Mouse (Mus musculus): Measurements from ENCODE around the gene Spata19. TPM values are rescaled to one million over a fixed set of nuclear protein-coding genes. Genes with fewer than 3 reads are reported as not detected.
A peak's percentile ranks its signal among the peaks of the same experiment; 100 is the strongest.

Spata19 gene
- polyA plus RNA-seq, 1 experiment from 2014 or later: not detected

DNA sequence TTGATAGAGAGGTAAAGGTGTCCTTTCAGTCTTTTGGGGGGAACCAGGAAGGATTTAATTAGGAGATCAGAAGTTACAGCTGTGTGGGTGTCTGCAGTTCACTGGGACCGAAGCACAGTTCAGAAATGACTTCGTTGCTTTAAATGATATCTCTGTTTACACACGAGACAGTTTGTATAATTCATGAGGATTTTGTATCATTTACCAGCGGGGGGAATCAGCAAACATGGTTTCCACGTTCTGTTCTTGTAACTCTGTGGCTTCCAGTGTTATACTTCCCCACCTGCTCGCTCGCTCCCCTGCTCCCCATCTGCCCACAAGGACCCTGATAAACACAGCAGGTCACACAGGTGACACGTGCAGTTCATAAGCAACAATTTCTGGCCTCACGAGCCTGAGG lies 39.3 kb downstream of the Spata19 start:
- Histone ChIP-seq H3K27ac (replicated peaks) (no peak overlapping the region), H3K9me3 (no peaks in the 10 kb centered on the region), H3K4me1 (peaks cover 21% of the 10 kb centered on the region), H3K9ac (replicated peaks) (no peak overlapping the region), H3K4me3 (no peak overlapping the region), H3K27me3 (no peaks in the 10 kb centered on the region), H3K4me2 (replicated peaks) (no peak overlapping the region), H3K36me3 (no peaks in the 10 kb centered on the region)
- no peak for ATAC-seq (replicated peaks)
- 76% methylated on average over 9 of the region's 9 CpGs for WGBS

- Histone ChIP-seq H3K27ac (replicated peaks) (peak overlapping the region; percentile 73), H3K36me3 (no peaks in the 10 kb centered on the region), H3K4me2 (replicated peaks) (no peak overlapping the region; the same call in 1 of the 2 replicates), H3K4me1 (peaks cover 21% of the 10 kb centered on the region), H3K27me3 (no peaks in the 10 kb centered on the region), H3K9me3 (no peaks in the 10 kb centered on the region), H3K4me3 (no peak overlapping the region), H3K9ac (replicated peaks) (no peak overlapping the region)
- WGBS: 39% methylated on average over 7 of the region's 7 CpGs
- peak; percentile 89 for ATAC-seq (replicated peaks)
These were observed 40.9 kb downstream of the Spata19 start for GRCm38 (mm10) chr9:27437391-27438061.

DNA sequence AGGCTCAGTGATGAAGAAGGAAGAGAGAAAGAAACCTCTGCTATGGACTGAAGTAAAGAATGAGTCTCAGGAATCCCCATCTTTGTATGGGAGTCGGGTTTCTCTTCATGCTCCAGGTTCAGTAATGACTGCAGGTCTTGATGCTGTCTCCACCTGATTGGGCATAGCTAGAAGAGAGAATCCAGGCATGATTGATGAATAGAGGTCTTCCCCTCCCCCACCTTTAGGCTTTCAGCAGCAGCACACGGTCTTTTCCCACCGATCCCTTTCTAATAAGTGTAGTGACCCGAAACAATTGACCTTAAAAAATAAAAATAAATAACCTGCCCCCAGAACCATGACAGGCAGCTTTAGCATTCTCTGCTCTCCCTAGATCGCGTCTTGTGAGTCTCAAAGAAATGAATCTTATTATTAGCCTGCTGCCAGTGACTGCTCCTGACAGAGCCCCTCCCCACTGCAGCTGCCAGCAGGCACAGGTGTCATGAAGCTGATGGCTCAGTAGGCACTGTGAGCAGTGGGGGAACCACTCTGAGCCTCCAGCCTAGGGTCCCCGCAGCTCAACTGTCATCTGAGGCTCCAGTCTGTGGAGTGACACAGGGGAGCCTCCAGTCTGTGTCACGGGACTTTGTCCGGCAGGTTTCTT lies 53.3 kb downstream of the Spata19 start:
- Histone ChIP-seq H3K9ac (replicated peaks) (no peak overlapping the region), H3K36me3 (no peaks in the 10 kb centered on the region), H3K4me2 (replicated peaks) (no peak overlapping the region), H3K4me3 (no peak overlapping the region), H3K27ac (replicated peaks) (no peak overlapping the region), H3K4me1 (peaks cover 17% of the 10 kb centered on the region), H3K27me3 (no peaks in the 10 kb centered on the region), H3K9me3 (no peaks in the 10 kb centered on the region)
- peak; percentile 53; the same call in 1 of the 2 replicates for ATAC-seq (replicated peaks)
- 23% methylated on average over 9 of the region's 9 CpGs for WGBS

Other genes with a start within 250 kb of the Spata19 start
- gene Jam3, start 241.4 kb upstream of the Spata19 start, polyA plus RNA-seq (2015; fragmentation: Nextera tagmentation; extraction: Ambion mirVana): 67.3 and 67.9 TPM in 2 replicates
- 12.6 and 12.8 TPM in 2 replicates for gene Igsf9b, start 97.6 kb upstream of the Spata19 start, polyA plus RNA-seq (2015; fragmentation: Nextera tagmentation; extraction: Ambion mirVana)

All from forebrain, embryonic 15.5 days (tissue).